Mouse (Mus musculus) midbrain, postnatal 0 days (tissue): ENCODE measurements around the gene Zfhx3. TPM values are rescaled to one million over a fixed set of nuclear protein-coding genes. Genes with fewer than 3 reads are reported as not detected.

Experiments used
- ATAC-seq: fragments of 200-750 bp; cut with Nextera tagmentation; 2 replicates; pipeline ENCODE4 v1.8.0; 2017; ENCODE audit warnings: moderate number of reproducible peaks, mild to moderate bottlenecking, moderate TSS enrichment, moderate library complexity; ENCODE audit not compliant: low FRiP score
- DNase-seq: peaks from one replicate; pipeline ENCODE4 v3.0.0-alpha.2; 2015; ENCODE audit warnings: low spot score
- H3K27ac ChIP-seq: fragments of 300-500 bp; sonication (generic); 2 replicates; pipeline ENCODE4 v1.5.1; 2014; ENCODE audit warnings: low read depth, mild to moderate bottlenecking, low read length, mixed read lengths
- H3K27me3 ChIP-seq: fragments of 300-500 bp; sonication (generic); 2 replicates; pipeline ENCODE4 v1.6.1; 2014; ENCODE audit warnings: low read length, control low read depth, mixed read lengths; ENCODE audit not compliant: insufficient read depth
- H3K36me3 ChIP-seq: fragments of 300-500 bp; sonication (generic); 2 replicates; pipeline ENCODE4 v1.6.1; 2014; ENCODE audit warnings: low read length, control low read depth, mixed read lengths; ENCODE audit not compliant: insufficient read depth
- H3K4me1 ChIP-seq: fragments of 300-500 bp; sonication (generic); 2 replicates; pipeline ENCODE4 v1.6.1; 2014; ENCODE audit warnings: mild to moderate bottlenecking, control low read depth, antibody characterized with exemption, low read length, mixed read lengths; ENCODE audit not compliant: insufficient read depth
- H3K4me2 ChIP-seq: fragments of 300-500 bp; sonication (generic); 2 replicates; pipeline ENCODE4 v1.6.1; 2014; ENCODE audit warnings: low read depth, mild to moderate bottlenecking, low read length, mixed read lengths; ENCODE audit not compliant: poor library complexity, severe bottlenecking
- H3K4me3 ChIP-seq: fragments of 300-500 bp; sonication (generic); 2 replicates; pipeline ENCODE4 v1.5.1; 2014; ENCODE audit warnings: low read depth, mild to moderate bottlenecking, low read length, moderate library complexity
- H3K9ac ChIP-seq: fragments of 300-500 bp; sonication (generic); replicated peaks from 2 replicates; pipeline ENCODE4 v1.6.1; 2014; ENCODE audit warnings: mild to moderate bottlenecking, low read length, moderate library complexity, mixed read lengths; ENCODE audit not compliant: poor library complexity, severe bottlenecking
- H3K9me3 ChIP-seq: fragments of 300-500 bp; sonication (generic); 2 replicates; pipeline ENCODE4 v1.6.1; 2016; ENCODE audit warnings: low read length, control low read depth
- CTCF ChIP-seq: IDR thresholded peaks from 2 replicates; pipeline ENCODE4 v1.5.1; 2016; ENCODE audit warnings: antibody characterized with exemption, mild to moderate bottlenecking
- WGBS: fragments of 180-500 bp; shearing (Covaris S2); extraction: QIAGEN DNeasy Blood & Tissue Kit; methylation state at CpG from one replicate; pipeline ENCODE4 v1.1.7; 2014; 5-methylcytosine and 5-hydroxymethylcytosine counted together
- polyA plus RNA-seq: library from polyadenylated mRNA; unstranded; fragments of >200 nt; fragmentation: Nextera tagmentation; extraction: Ambion mirVana; gene quantifications from 2 replicates; pipeline ENCODE4 v1.2.1, GENCODE M21; 2015
- total RNA-seq: library from RNA; depleted of rRNA; stranded (reverse); fragments of >200 nt; gene quantifications from 2 replicates; pipeline ENCODE4 v1.2.3, GENCODE M21; 2014

Gene Zfhx3
- total and polyA plus RNA-seq, 2 experiments from 2014 or later: 33.1 to 44.5 TPM

- Histone ChIP-seq H3K27me3 (no peaks in the 10 kb centered on the region), H3K9ac (no peak overlapping the region), H3K27ac (peak overlapping the region; percentile 69), H3K36me3 (no peaks in the 10 kb centered on the region), H3K4me1 (peaks cover 2% of the 10 kb centered on the region; the same call in 1 of the 2 replicates), H3K4me2 (no peak overlapping the region), H3K4me3 (no peak overlapping the region), H3K9me3 (no peaks in the 10 kb centered on the region)
- no peak for TF ChIP-seq CTCF
- DNase-seq (peak; percentile 38), ATAC-seq (peak; percentile 86)
- 24% methylated on average over 11 of the region's 11 CpGs for WGBS
Measured at GRCm38 (mm10) chr8:108481167-108481815, 538.8 kb downstream of the Zfhx3 start.

- WGBS: 42% methylated on average over 12 of the region's 12 CpGs
- no peak overlapping the region for H3K4me3 ChIP-seq
- no peak for TF ChIP-seq CTCF
- H3K36me3 ChIP-seq: no peaks in the 10 kb centered on the region
- H3K27me3 ChIP-seq: no peaks in the 10 kb centered on the region
- H3K4me2 ChIP-seq: peak overlapping the region; percentile 4; the same call in 1 of the 2 replicates
- no peaks in the 10 kb centered on the region for H3K9me3 ChIP-seq
- no peak for DNase-seq
- H3K27ac ChIP-seq: peak overlapping the region; percentile 63
- H3K9ac ChIP-seq: 0 out of 2 replicates have a peak overlapping the region, but pooled peaks have one; percentile 19
- ATAC-seq: no peak
- peaks cover 10% of the 10 kb centered on the region for H3K4me1 ChIP-seq
Measured at GRCm38 (mm10) chr8:108496101-108496500, 553.7 kb downstream of the Zfhx3 start.

DNA sequence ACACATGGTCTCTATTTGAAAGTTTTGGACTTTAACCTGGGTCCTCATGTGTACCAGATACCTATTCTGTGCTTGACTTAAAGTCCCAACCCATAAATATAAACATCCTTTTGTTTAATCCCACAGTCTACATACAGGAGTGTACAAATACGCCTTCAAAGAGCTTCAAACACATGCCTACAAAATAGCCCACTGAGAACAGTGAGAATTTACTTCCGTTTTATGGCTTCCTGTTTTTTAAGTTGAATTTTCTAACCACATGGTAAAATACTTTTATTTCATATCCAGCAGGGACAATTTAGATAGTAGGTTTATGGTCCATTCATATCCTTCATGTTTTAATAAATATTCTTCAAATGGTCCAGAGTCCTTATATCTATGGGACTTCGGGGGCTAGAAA is 564.3 kb downstream of the Zfhx3 start:
- Histone ChIP-seq H3K27ac (no peak overlapping the region), H3K27me3 (no peaks in the 10 kb centered on the region), H3K36me3 (no peaks in the 10 kb centered on the region), H3K4me1 (no peaks in the 10 kb centered on the region), H3K4me2 (no peak overlapping the region), H3K4me3 (no peak overlapping the region), H3K9me3 (no peaks in the 10 kb centered on the region), H3K9ac (no peak overlapping the region)
- 92% methylated on average over 3 of the region's 3 CpGs for WGBS
- TF ChIP-seq CTCF: no peak
- ATAC-seq (no peak), DNase-seq (no peak)

DNA sequence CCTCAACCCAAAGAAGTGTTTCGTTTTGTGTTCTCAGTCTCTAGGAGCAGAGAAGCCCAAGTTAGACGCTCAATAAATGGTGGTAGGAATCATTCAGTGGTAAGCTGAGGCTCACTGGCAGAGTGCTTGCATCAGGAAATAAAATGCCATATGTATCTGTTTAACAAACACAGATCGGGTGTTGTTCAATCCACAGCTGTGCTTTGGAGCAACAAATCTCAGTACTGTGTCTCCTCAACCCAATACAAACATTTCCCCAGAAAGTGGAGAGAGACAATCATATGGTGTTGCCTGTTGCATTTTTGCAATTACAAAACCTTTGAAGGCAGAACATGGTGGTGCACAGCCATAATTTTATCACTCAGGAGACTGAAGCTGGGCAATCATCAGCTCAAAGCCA is 565.3 kb downstream of the Zfhx3 start:
- Histone ChIP-seq H3K4me2 (no peak overlapping the region), H3K27me3 (no peaks in the 10 kb centered on the region), H3K27ac (no peak overlapping the region), H3K36me3 (no peaks in the 10 kb centered on the region), H3K9ac (no peak overlapping the region), H3K4me3 (no peak overlapping the region), H3K4me1 (no peaks in the 10 kb centered on the region), H3K9me3 (no peaks in the 10 kb centered on the region)
- ATAC-seq: no peak
- no peak for DNase-seq
- WGBS: 93% methylated on average over 3 of the region's 3 CpGs
- no peak for TF ChIP-seq CTCF

DNA sequence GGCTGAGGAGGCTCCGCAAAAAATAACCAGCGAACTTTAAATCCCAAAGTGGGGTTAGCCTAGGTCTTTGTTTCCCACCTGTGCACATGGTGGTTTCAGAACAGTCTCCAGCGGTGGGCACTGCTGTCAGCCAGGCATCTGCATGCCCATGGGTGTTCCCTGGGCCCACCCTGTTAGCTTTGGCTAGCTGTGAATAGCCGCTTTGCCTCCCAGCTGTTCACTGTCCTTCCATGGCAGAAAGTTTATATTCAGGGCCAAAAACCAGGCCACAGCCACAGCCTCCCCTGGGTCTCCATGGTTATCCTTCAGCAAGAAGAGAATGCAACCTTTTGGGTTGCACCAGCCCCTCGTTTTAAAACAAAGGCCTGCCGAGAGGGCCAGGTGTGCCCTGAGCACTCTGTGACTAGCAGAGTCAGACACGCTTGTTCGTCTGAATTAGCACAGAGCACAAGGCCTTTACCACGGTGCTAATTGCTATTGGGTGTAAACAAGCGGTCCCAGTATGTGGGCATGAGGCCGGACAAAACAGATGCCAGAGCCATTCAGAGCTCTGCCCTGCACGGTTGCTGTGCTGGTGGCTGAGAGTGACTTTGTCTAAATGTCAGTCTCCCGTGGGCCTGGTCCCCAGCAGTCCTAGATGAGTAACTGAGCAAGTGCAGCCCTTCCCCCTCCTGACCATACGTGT is 568.3 kb downstream of the Zfhx3 start:
- TF ChIP-seq CTCF: no peak
- WGBS: 23% methylated on average over 14 of the region's 14 CpGs
- ATAC-seq (peak; percentile 66), DNase-seq (peak; percentile 73)
- Histone ChIP-seq H3K4me3 (no peak overlapping the region), H3K4me2 (no peak overlapping the region), H3K4me1 (no peaks in the 10 kb centered on the region), H3K9ac (no peak overlapping the region), H3K27me3 (no peaks in the 10 kb centered on the region), H3K36me3 (no peaks in the 10 kb centered on the region), H3K9me3 (no peaks in the 10 kb centered on the region), H3K27ac (0 out of 2 replicates have a peak overlapping the region, but pooled peaks have one; percentile 12)

GRCm38 (mm10) chr8:108518116-108518515 is 575.7 kb downstream of the Zfhx3 start:
- 91% methylated on average over 7 of the region's 7 CpGs for WGBS
- Histone ChIP-seq H3K4me2 (no peak overlapping the region), H3K36me3 (no peaks in the 10 kb centered on the region), H3K9me3 (no peaks in the 10 kb centered on the region), H3K4me3 (no peak overlapping the region), H3K4me1 (no peaks in the 10 kb centered on the region), H3K27me3 (no peaks in the 10 kb centered on the region), H3K9ac (no peak overlapping the region), H3K27ac (no peak overlapping the region)
- no peak for ATAC-seq
- DNase-seq: no peak
- TF ChIP-seq CTCF: no peak
